Mouse (Mus musculus) lung, postnatal 0 days (tissue): ENCODE results near the gene Plac1.

Experiments
- CTCF ChIP-seq: IDR thresholded peaks from 2 replicates; pipeline ENCODE4 v1.5.1; 2016; ENCODE audit warnings: antibody characterized with exemption, mild to moderate bottlenecking
- EP300 ChIP-seq: IDR thresholded peaks from 2 replicates; pipeline ENCODE4 v1.6.1; 2016; ENCODE audit warnings: antibody characterized with exemption, mild to moderate bottlenecking, control low read depth

DNA sequence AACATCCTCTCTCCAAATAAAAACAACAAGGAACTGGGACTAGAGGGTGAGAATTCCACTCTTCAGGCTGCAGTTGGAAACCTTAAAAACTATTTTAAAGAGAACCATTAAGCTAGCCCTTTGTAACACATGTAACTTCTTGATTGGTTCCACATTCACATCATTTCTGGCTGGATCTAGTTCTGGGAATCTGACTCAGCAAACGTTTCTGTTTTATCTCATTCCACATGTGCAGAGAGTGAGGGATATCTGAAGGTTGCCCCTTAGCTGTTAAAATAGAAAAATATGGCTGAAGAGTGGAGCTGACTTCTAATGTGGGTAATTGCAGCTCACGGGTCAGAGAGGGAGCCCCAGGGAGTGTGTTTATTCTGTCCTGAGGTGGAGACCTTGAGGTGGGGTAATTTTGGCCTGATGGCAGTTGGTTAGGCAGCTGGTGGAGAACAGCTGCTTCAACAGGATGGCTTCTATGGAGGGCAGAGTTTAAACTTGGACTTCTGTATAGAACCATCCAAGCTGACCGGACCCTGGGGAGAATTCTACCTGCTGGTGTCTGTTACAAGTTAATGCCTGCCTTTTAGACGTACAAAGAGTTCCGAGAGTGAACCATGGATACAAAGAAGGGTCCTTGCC lies 151.1 kb downstream of the Plac1 start:
- TF ChIP-seq CTCF (no peak), EP300 (no peak)
